Comparison of ENCODE assay signal across 13 mouse cellular contexts in the genomic region with DNA sequence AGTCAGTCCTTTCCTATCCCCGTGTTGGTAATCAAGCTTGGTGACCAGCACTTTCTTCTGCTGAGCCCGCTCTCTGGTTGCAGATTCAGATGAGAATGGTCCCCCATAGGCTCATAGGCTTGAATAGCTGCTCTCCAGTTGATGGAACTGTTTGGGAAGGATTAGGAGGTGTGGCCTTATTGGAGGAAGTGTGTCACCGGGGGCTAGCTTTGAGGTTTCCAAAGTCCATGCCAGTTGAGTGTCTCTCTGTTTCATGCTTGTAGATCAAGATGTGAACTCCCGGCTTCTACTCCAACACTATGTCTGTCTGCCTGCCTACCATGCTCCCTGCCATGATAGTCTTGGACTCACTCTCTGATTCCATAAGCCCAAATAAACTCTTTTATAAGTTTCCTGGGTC. TPM values are rescaled to one million over a fixed set of nuclear protein-coding genes. Genes with fewer than 3 reads are reported as not detected.
DNase-seq lines count a peak whose midpoint lies in the region.
"Had no signal": no experiment of that assay in that cellular context is flagged by ENCODE, and none has a peak within 500 bp of the region (broad histone marks: within the 10 kb centered on the region; RNA-seq: fewer than 3 reads in every experiment).

No protein-coding gene starts in this region.

- intact Hi-C loops in heart, postnatal 10 days (cut with DNase I): no loop called here

- DNase-seq in heart, adult 11 months: peak; percentile 71
- DNase-seq in heart, postnatal 10 days: no peak
- DNase-seq in spleen, postnatal 4 days (ENCODE audit: low spot score in 2 of 2): peak; percentile 7 to 38
- no peak for DNase-seq in spleen, postnatal 10 days (ENCODE audit: low spot score in 2 of 2)
- DNase-seq in thymus, postnatal 4 days: peak; percentile 1
- DNase-seq in thymus, postnatal 0 days (ENCODE audit: low spot score): no peak
- DNase-seq: adrenal gland, adult 8-10 months; adrenal gland, postnatal 14 days; adrenal gland, postnatal 36 days; B cell, adult 2 months; cerebellum, adult 11-12 months; cerebellum, adult 2 months; cerebellum, adult 9-10 months had no signal

RNA-seq across cellular contexts. Expression of a gene that starts 14.2 kb away (rescaled TPM):
- total RNA-seq in heart, postnatal 10 days (2021): 10 to 100 TPM; 31.5 to 34.7 TPM
- 15.2 and 16.2 TPM in 2 replicates for polyA plus RNA-seq in thymus, postnatal 0 days (2015; fragmentation: Nextera tagmentation; extraction: Ambion mirVana)

RNA-seq across cellular contexts. Expression of a gene that starts 59.8 kb away (rescaled TPM):
- total RNA-seq in heart, postnatal 10 days (2021): 100 to 1,000 TPM; 113 to 125 TPM
- polyA plus RNA-seq in thymus, postnatal 0 days (2015; fragmentation: Nextera tagmentation; extraction: Ambion mirVana): 83.2 and 86.9 TPM in 2 replicates

Comparison
In these comparisons a context has a peak if more than half of its experiments do, and no peak if none do; other contexts are left out.
1. DNase-seq: peak in heart, adult 11 months (single experiment), spleen, postnatal 4 days (2 of 2) and thymus, postnatal 4 days (single experiment); none in heart, postnatal 10 days (0 of 2), spleen, postnatal 10 days (0 of 2) and thymus, postnatal 0 days (single experiment).